Mouse (Mus musculus) intestine, embryonic 16.5 days (tissue): ENCODE measurements around the gene Il4ra. TPM values are rescaled to one million over a fixed set of nuclear protein-coding genes. Genes with fewer than 3 reads are reported as not detected.

Experiments
- ATAC-seq: fragments of 200-750 bp; cut with Nextera tagmentation; 2 replicates; pipeline ENCODE4 v1.8.0; 2017; ENCODE audit warnings: moderate TSS enrichment, moderate library complexity
- H3K27ac ChIP-seq: fragments of 300-500 bp; sonication (generic); 2 replicates; pipeline ENCODE4 v1.5.1; 2014; ENCODE audit warnings: mild to moderate bottlenecking, low read length
- H3K27me3 ChIP-seq: fragments of 300-500 bp; sonication (generic); replicated peaks from 2 replicates; pipeline ENCODE4 v1.6.1; 2014; ENCODE audit warnings: low read length, control low read depth, mixed read lengths; ENCODE audit not compliant: control insufficient read depth, insufficient read depth
- H3K36me3 ChIP-seq: fragments of 300-500 bp; sonication (generic); 2 replicates; pipeline ENCODE4 v1.6.1; 2014; ENCODE audit warnings: low read length, control low read depth; ENCODE audit not compliant: control insufficient read depth, insufficient read depth
- H3K4me1 ChIP-seq: fragments of 300-500 bp; sonication (generic); 2 replicates; pipeline ENCODE4 v1.6.1; 2014; ENCODE audit warnings: low read length, control low read depth, mixed read lengths; ENCODE audit not compliant: control insufficient read depth, insufficient read depth
- H3K4me2 ChIP-seq: fragments of 300-500 bp; sonication (generic); 2 replicates; pipeline ENCODE4 v1.6.1; 2014; ENCODE audit warnings: low read depth, low read length, control low read depth
- H3K4me3 ChIP-seq: fragments of 300-500 bp; sonication (generic); 2 replicates; pipeline ENCODE4 v1.5.1; 2014; ENCODE audit warnings: mild to moderate bottlenecking, low read length
- H3K9ac ChIP-seq: fragments of 300-500 bp; sonication (generic); 2 replicates; pipeline ENCODE4 v1.6.1; 2014; ENCODE audit warnings: low read depth, low read length
- H3K9me3 ChIP-seq: fragments of 300-500 bp; sonication (generic); 2 replicates; pipeline ENCODE4 v1.6.1; 2016; ENCODE audit warnings: low read length, control low read depth; ENCODE audit not compliant: control insufficient read depth
- WGBS: fragments of 180-500 bp; shearing (Covaris S2); extraction: QIAGEN DNeasy Blood & Tissue Kit; methylation state at CpG from one replicate; pipeline ENCODE4 v1.1.7; 2014; 5-methylcytosine and 5-hydroxymethylcytosine counted together
- polyA plus RNA-seq: library from polyadenylated mRNA; unstranded; fragments of >200 nt; fragmentation: Nextera tagmentation; extraction: Ambion mirVana; gene quantifications from 2 replicates; pipeline ENCODE4 v1.2.1, GENCODE M21; 2015

Il4ra gene
- polyA plus RNA-seq, 1 experiment from 2014 or later, result 12.6 TPM

- no peaks in the 10 kb centered on the region for H3K36me3 ChIP-seq
- H3K4me1 ChIP-seq, result no peaks in the 10 kb centered on the region
- 41% methylated on average over 4 of the region's 4 CpGs for whole genome bisulfite sequencing
- H3K9me3 ChIP-seq, result no peaks in the 10 kb centered on the region
- no peaks in the 10 kb centered on the region for H3K27me3 ChIP-seq
- no peak overlapping the region for H3K4me2 ChIP-seq
- no peak overlapping the region for H3K27ac ChIP-seq
- ATAC-seq, result no peak
- H3K9ac ChIP-seq, result no peak overlapping the region
- H3K4me3 ChIP-seq, result no peak overlapping the region
Measured at GRCm38 (mm10) chr7:125605725-125606139, 53.8 kb downstream of the Il4ra start.

DNA sequence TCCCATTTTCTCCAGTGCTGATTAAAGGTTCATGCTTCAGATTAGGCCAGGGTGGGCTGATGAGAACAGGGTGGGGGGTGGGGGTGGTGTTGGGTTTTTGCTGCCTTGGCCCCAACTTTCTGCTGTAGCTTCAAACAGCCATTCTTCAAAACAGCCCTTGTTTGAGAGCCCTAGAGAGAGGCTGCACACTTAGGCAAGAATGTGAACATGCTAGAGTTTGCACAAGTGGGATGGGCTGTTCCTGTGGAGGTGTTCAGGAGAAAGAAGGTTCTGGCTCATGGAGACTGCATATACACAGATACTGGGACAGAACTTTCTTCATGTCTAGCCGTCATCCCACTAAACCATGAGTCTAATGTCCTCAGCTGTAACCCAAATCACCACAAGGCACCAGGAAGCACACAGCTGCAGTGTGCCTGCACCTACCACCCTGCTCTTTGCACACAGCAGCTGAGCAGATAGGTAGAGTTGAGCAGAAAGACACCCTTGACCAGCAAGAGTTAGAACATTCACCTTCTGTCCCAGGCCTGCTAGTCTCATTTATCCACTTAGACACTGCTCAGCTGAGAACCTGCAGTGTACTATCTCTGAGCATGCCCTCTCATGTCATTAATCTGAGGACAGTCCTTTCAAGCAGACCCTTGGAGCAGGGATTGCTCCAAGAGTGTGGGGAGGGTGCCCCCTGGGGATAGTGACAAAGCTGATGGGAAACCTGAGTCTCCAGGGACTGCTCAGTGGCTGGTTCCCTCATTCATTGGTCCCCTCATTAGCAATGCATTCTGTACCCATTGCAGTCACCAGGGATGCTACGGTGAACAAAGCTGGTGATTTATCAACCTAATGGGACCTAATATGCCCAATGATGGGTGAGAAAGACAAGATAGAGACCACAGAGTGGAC lies 54.6 kb downstream of the Il4ra start:
- Histone ChIP-seq H3K4me3 (no peak overlapping the region), H3K4me2 (no peak overlapping the region)
- WGBS, result 82% methylated on average over 2 of the region's 2 CpGs

GRCm38 (mm10) chr7:125607384-125608182 lies 55.7 kb downstream of the Il4ra start:
- Histone ChIP-seq H3K4me2 (no peak overlapping the region), H3K36me3 (no peaks in the 10 kb centered on the region), H3K9me3 (no peaks in the 10 kb centered on the region), H3K27ac (no peak overlapping the region), H3K4me1 (no peaks in the 10 kb centered on the region), H3K27me3 (no peaks in the 10 kb centered on the region), H3K4me3 (no peak overlapping the region), H3K9ac (no peak overlapping the region)
- no peak for ATAC-seq
- WGBS, result 59% methylated on average over 6 of the region's 6 CpGs

More for the DNA sequence above, 54.6 kb downstream of the Il4ra start:
- no peaks in the 10 kb centered on the region for H3K4me1 ChIP-seq
- no peak for ATAC-seq
- no peaks in the 10 kb centered on the region for H3K9me3 ChIP-seq
- no peak overlapping the region for H3K27ac ChIP-seq
- no peaks in the 10 kb centered on the region for H3K27me3 ChIP-seq
- H3K36me3 ChIP-seq, result no peaks in the 10 kb centered on the region
- H3K9ac ChIP-seq, result no peak overlapping the region

- Histone ChIP-seq H3K9me3 (no peaks in the 10 kb centered on the region), H3K9ac (no peak overlapping the region), H3K4me1 (no peaks in the 10 kb centered on the region), H3K27me3 (no peaks in the 10 kb centered on the region), H3K4me2 (no peak overlapping the region), H3K27ac (no peak overlapping the region), H3K36me3 (no peaks in the 10 kb centered on the region), H3K4me3 (no peak overlapping the region)
- WGBS, result 80% methylated on average over 4 of the region's 4 CpGs
- ATAC-seq, result no peak
Measured at GRCm38 (mm10) chr7:125608183-125608688, 56.3 kb downstream of the Il4ra start.

- no peaks in the 10 kb centered on the region for H3K36me3 ChIP-seq
- H3K4me3 ChIP-seq, result no peak overlapping the region
- no peak for ATAC-seq
- H3K27ac ChIP-seq, result no peak overlapping the region
- WGBS, result 76% methylated on average over 5 of the region's 5 CpGs
- no peak overlapping the region for H3K9ac ChIP-seq
- H3K4me1 ChIP-seq, result no peaks in the 10 kb centered on the region
- no peaks in the 10 kb centered on the region for H3K9me3 ChIP-seq
- no peak overlapping the region for H3K4me2 ChIP-seq
- no peaks in the 10 kb centered on the region for H3K27me3 ChIP-seq
Measured at GRCm38 (mm10) chr7:125613579-125613978, 61.7 kb downstream of the Il4ra start.

GRCm38 (mm10) chr7:125615453-125615852 lies 63.5 kb downstream of the Il4ra start:
- no peak for ATAC-seq
- Histone ChIP-seq H3K9ac (no peak overlapping the region), H3K36me3 (no peaks in the 10 kb centered on the region), H3K9me3 (no peaks in the 10 kb centered on the region), H3K4me2 (no peak overlapping the region), H3K27ac (no peak overlapping the region), H3K4me1 (no peaks in the 10 kb centered on the region), H3K4me3 (no peak overlapping the region), H3K27me3 (no peaks in the 10 kb centered on the region)
- WGBS, result 89% methylated on average over 7 of the region's 7 CpGs

- H3K4me2 ChIP-seq, result no peak overlapping the region
- no peak overlapping the region for H3K27ac ChIP-seq
- no peak overlapping the region for H3K4me3 ChIP-seq
- WGBS, result 79% methylated on average over 7 of the region's 7 CpGs
- H3K27me3 ChIP-seq, result no peaks in the 10 kb centered on the region
- H3K9ac ChIP-seq, result no peak overlapping the region
- H3K36me3 ChIP-seq, result no peaks in the 10 kb centered on the region
- H3K9me3 ChIP-seq, result no peaks in the 10 kb centered on the region
- ATAC-seq, result no peak
- no peaks in the 10 kb centered on the region for H3K4me1 ChIP-seq
Measured at GRCm38 (mm10) chr7:125618016-125618415, 66.1 kb downstream of the Il4ra start.

DNA sequence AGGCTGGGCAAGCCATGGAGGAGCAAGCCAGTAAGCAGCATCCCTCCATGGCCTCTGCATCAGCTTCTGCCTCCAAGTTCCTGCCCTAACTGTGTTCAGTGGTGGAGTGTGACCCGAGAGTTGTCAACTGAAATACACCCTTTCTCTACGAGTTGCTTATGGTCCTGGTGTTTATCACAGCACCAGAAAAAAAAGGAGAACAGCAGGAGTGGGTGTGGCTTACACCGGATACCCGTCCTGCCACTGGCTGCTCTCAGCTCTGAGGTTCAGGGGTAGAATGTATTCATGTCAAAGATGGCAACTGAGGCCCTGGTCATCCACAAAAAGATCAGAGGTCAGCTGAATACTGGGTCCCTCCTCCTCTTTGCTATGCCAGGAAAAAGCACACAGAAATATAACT lies 68.2 kb downstream of the Il4ra start:
- no peak overlapping the region for H3K9ac ChIP-seq
- 65% methylated on average over 4 of the region's 4 CpGs for WGBS
- ATAC-seq, result no peak
- no peaks in the 10 kb centered on the region for H3K27me3 ChIP-seq
- H3K4me2 ChIP-seq, result no peak overlapping the region
- H3K9me3 ChIP-seq, result no peaks in the 10 kb centered on the region
- H3K27ac ChIP-seq, result no peak overlapping the region
- H3K4me1 ChIP-seq, result no peaks in the 10 kb centered on the region
- no peaks in the 10 kb centered on the region for H3K36me3 ChIP-seq
- no peak overlapping the region for H3K4me3 ChIP-seq
